Mouse (Mus musculus) erythroblast, embryonic 14.5 days (primary cell): Measurements from ENCODE around the gene Cpn2.

Source experiments
- GATA1 ChIP-seq: IDR thresholded peaks from 2 replicates; pipeline ENCODE4 v1.6.1; 2012; ENCODE audit warnings: low read length, inconsistent platforms, mixed read lengths
- TAL1 ChIP-seq: IDR thresholded peaks from 3 replicates; pipeline ENCODE4 v1.6.1; 2012; ENCODE audit warnings: low read length, inconsistent platforms, mixed read lengths

DNA sequence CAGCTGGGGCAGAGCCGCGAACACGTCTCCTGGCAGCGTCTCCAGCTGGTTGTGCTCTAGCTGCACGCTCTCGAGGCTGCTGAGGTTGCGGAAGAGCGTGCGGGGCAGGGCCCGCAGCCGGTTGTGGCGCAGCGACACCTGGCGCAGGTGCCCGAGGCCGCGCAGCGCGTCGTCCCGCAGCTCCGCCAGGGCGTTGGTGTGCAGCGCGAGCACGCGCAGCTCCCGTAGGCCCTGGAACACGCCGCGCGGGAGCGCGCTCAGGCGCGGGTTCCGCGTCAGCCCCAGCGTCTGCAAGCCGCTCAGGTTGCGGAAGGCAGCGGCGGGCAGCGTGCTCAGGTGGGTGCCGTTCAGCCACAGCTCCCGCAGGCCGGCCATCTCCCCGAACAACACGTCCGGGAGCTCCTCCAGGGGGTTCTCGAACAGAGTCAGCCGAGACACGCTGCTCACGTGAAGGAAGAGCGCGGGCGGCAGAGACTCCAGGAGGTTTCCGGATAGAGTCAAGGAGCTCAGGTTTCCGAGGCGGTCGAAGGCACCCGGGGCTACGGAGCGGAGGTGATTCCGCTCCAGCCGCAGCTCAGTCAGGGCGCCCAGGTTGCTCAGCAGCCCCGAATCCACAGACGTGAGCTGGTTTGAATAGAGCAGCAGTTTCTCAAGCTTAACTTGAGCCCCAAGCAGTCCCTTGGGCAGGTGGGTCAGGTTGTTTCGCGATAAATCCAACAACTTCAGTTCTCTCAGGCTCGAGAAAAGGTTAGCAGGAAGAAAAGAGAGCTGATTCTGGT is 41.5 kb upstream of the Cpn2 start:
- TF ChIP-seq TAL1 = no peak
- TF ChIP-seq GATA1 = no peak
